Mouse (Mus musculus) heart, adult 2 months (tissue): Measurements from ENCODE around the gene Phf13. TPM values are rescaled to one million over a fixed set of nuclear protein-coding genes. Genes with fewer than 3 reads are reported as not detected.

Experiments used
- DNase-seq, 2 experiments: peaks; one replicate each; pipeline ENCODE4 v3.0.0; 2021
- H3K27ac ChIP-seq: fragments of 200-600 bp; 2 replicates; pipeline ENCODE4 v1.8.1; 2022
- H3K27me3 ChIP-seq: fragments of 200-500 bp; 2 replicates; pipeline ENCODE4 v1.6.1; 2012; ENCODE audit warnings: mild to moderate bottlenecking, low read length, inconsistent platforms, mixed read lengths; ENCODE audit not compliant: control insufficient read depth, insufficient read depth
- H3K36me3 ChIP-seq: fragments of 200-500 bp; 2 replicates; pipeline ENCODE4 v1.6.1; 2012; ENCODE audit warnings: low read length, inconsistent platforms; ENCODE audit not compliant: control insufficient read depth, insufficient read depth
- H3K4me1 ChIP-seq: fragments of 200-500 bp; 2 replicates; pipeline ENCODE4 v1.6.1; 2011; ENCODE audit warnings: low read length; ENCODE audit not compliant: control insufficient read depth, insufficient read depth
- H3K4me3 ChIP-seq: fragments of 200-600 bp; 2 replicates; pipeline ENCODE4 v1.8.1; 2022
- H3K79me2 ChIP-seq: fragments of 200-500 bp; replicated peaks from 2 replicates; pipeline ENCODE4 v1.6.1; 2012; ENCODE audit warnings: mild to moderate bottlenecking, inconsistent platforms, low read length, moderate library complexity, mixed read lengths; ENCODE audit not compliant: control insufficient read depth, insufficient read depth
- H3K9ac ChIP-seq: fragments of 200-500 bp; 2 replicates; pipeline ENCODE4 v1.6.1; 2012; ENCODE audit warnings: low read depth, mild to moderate bottlenecking, control low read depth, inconsistent platforms, low read length, mixed read lengths
- CTCF ChIP-seq: fragments of 200-600 bp; IDR thresholded peaks from 2 replicates; pipeline ENCODE4 v1.8.1; 2022; ENCODE audit warnings: antibody characterized with exemption, mild to moderate bottlenecking, moderate library complexity
- EP300 ChIP-seq: fragments of 200-500 bp; IDR thresholded peaks from 2 replicates; pipeline ENCODE4 v1.6.1; 2011; ENCODE audit warnings: low read depth, low read length, control low read depth; ENCODE audit not compliant: insufficient read depth
- POLR2A ChIP-seq: fragments of 200-500 bp; IDR thresholded peaks from 2 replicates; pipeline ENCODE4 v1.6.1; 2011; ENCODE audit warnings: mild to moderate bottlenecking, low read depth, low read length, control low read depth; ENCODE audit not compliant: insufficient read depth
- WGBS: fragments of 180-500 bp; shearing (Covaris S2); methylation state at CpG from one replicate; pipeline ENCODE4 v1.1.7; 2018; 5-methylcytosine and 5-hydroxymethylcytosine counted together
- intact Hi-C: fragments of 180-260 bp; cut with DNase I; formaldehyde crosslinking; loops from one replicate; pipeline ENCODE4 v1.15.1; 2025
- polyA plus RNA-seq: library from polyadenylated mRNA; depleted of rRNA; stranded (reverse); fragments of >200 nt; gene quantifications from 2 replicates; pipeline ENCODE4 v1.2.3, GENCODE M21; 2012
- total RNA-seq, 2 experiments: library from RNA; stranded (reverse); gene quantifications; 2 replicates each; pipeline ENCODE4 v1.2.3; 2021

Gene Phf13
- total and polyA plus RNA-seq, 3 experiments, result 3.0 to 4.8 (median 4.5) TPM

DNA sequence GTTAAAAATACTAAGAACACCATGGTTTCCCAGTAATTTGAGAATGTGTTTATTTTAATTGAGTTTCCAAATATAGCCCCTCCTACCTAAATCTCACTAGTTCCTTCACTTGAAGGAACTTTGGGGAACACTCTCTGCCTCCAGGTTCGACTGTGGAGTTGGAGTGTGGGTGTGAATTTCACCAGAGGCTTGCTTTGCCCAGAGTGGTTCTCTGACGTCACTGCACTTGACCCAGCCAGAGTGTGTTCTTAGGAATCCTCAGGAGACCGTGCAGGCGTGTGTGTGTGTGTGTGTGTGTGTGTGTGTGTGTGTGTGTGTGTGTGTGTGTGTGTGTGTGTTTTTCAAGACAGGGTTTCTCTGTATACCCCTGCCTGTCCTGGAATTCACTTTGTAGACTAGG, 4.8 kb upstream of the Phf13 start:
- Histone ChIP-seq H3K79me2 (peaks cover under 1% of the 10 kb centered on the region; the same call in 1 of the 2 replicates), H3K27ac (no peak overlapping the region), H3K4me3 (no peak overlapping the region), H3K27me3 (no peaks in the 10 kb centered on the region), H3K4me1 (no peaks in the 10 kb centered on the region), H3K36me3 (no peaks in the 10 kb centered on the region; the same call in 1 of the 2 replicates), H3K9ac (no peak overlapping the region)
- DNase-seq, result no peak
- intact Hi-C loops, result no loop called here
- 36% methylated on average over 4 of the region's 4 CpGs for WGBS
- TF ChIP-seq CTCF, result no peak
- no peak for TF ChIP-seq POLR2A
- no peak for TF ChIP-seq EP300

DNA sequence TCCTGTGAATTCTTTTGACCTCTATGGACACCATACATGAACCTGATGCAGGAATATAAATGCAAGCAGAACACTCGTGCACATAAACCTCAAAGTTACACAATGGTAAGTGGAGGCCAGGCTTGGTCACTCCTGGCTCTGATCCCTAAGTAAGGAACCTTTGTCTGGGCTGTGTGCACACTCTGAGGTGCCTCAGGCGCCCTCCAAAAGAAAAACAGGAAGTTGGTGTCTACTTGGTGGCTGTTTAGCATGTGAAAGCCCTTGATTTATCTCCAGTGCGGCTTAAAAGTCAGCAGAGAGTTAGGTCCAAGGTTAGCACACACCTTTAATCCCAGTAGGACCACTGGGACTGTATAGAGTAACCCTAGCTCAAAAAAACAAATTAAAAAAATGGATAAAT, 3.4 kb upstream of the Phf13 start:
- TF ChIP-seq POLR2A, result no peak
- Histone ChIP-seq H3K9ac (no peak overlapping the region), H3K79me2 (peaks cover 4% of the 10 kb centered on the region; the same call in 1 of the 2 replicates), H3K27ac (no peak overlapping the region), H3K4me3 (no peak overlapping the region), H3K27me3 (no peaks in the 10 kb centered on the region), H3K36me3 (no peaks in the 10 kb centered on the region; the same call in 1 of the 2 replicates), H3K4me1 (0 out of 2 replicates have a peak, but pooled peaks cover 1% of the 10 kb centered on the region)
- 60% methylated on average over 3 of the region's 3 CpGs for WGBS
- intact Hi-C loops, result no loop called here
- DNase-seq, result no peak

GRCm38 (mm10) chr4:151997701-151998100, 1.6 kb upstream of the Phf13 start:
- Histone ChIP-seq H3K27me3 (no peaks in the 10 kb centered on the region), H3K9ac (no peak overlapping the region), H3K36me3 (no peaks in the 10 kb centered on the region; the same call in 1 of the 2 replicates), H3K4me1 (0 out of 2 replicates have a peak, but pooled peaks cover 3% of the 10 kb centered on the region), H3K4me3 (no peak overlapping the region), H3K79me2 (peaks cover 4% of the 10 kb centered on the region; the same call in 1 of the 2 replicates), H3K27ac (no peak overlapping the region)
- 72% methylated on average over 3 of the region's 3 CpGs for WGBS
- no peak for DNase-seq
- TF ChIP-seq CTCF (no peak), EP300 (no peak), POLR2A (no peak)
- intact Hi-C loops, result loop anchor here (1.0 kb wide), 2 partner anchors 10 to 29 kb away; no protein-coding TSS in a partner anchor

DNA sequence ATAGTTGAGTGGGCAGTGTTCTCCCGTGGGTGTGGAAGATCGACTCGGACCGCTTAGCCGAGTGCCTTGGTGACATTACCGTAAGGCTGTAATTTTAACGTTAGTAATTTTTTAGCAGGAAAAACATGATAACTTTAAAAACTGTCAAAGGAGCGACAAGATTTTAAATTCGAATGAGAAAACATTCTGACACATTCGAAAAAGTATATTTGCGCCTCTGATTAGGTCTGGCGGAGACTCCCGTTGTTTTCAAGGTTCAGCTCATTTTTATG, 829 bp upstream of the Phf13 start:
- Histone ChIP-seq H3K9ac (peak overlapping the region; percentile 88), H3K4me1 (0 out of 2 replicates have a peak, but pooled peaks cover 3% of the 10 kb centered on the region), H3K36me3 (no peaks in the 10 kb centered on the region; the same call in 1 of the 2 replicates), H3K4me3 (peak overlapping the region; percentile 94), H3K79me2 (peaks cover 4% of the 10 kb centered on the region; the same call in 1 of the 2 replicates), H3K27me3 (no peaks in the 10 kb centered on the region), H3K27ac (peak overlapping the region; percentile 97)
- no peak for DNase-seq
- 2% methylated on average over 13 of the region's 13 CpGs for WGBS
- intact Hi-C loops, result loop anchor here (1.0 kb wide), 2 partner anchors 10 to 29 kb away; no protein-coding TSS in a partner anchor
- no peak for TF ChIP-seq POLR2A
- no peak for TF ChIP-seq EP300
- TF ChIP-seq CTCF, result no peak

DNA sequence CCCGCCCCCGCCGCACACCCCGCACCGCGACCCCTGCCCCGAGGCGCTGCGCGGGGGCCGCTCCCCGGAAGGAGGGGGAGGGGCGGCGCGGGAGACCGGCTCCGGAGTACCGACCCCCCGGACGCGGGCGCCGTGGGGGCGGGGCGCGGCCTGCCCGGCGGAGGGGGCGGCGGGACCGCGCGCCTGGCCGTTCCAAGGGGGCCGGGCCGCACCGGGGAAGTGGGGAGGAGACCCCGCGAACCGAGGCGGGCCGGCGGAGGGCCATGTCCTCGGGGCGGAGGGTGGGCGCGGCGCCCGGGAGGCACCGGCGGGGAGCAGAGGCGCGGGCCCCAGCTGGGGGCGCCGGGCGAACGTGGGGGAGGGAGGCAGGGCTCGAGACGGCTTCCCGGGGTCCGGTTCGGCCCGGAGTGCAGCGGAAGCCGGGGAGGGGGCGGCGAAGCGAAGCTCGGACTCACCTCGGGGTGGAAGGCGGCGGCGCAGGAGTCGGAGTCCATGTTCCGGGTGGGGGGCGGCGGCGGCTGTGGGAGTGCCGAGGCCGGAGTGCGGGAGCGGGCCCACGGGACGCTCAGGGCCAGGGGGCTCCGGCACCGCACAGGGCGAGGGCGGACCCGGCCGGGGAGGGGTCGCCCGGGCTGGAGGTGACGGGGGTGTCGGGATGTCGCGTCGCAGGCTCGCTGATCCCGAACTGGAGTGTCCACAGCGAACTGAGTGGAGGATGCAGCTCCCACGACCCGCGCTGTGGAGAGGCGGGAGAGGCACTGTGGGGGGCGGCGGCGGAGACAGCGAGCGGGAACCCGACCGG, 486 bp downstream of the Phf13 start:
- TF ChIP-seq POLR2A (peak; percentile 43), EP300 (no peak), CTCF (no peak)
- Histone ChIP-seq H3K27me3 (no peaks in the 10 kb centered on the region), H3K27ac (peak overlapping the region; percentile 84), H3K4me1 (0 out of 2 replicates have a peak, but pooled peaks cover 3% of the 10 kb centered on the region), H3K36me3 (no peaks in the 10 kb centered on the region; the same call in 1 of the 2 replicates), H3K4me3 (peak overlapping the region; percentile 94), H3K79me2 (peaks cover 4% of the 10 kb centered on the region; the same call in 1 of the 2 replicates), H3K9ac (peak overlapping the region; percentile 98)
- intact Hi-C loops, result no loop called here
- 2% methylated on average over 82 of the region's 111 CpGs for WGBS
- DNase-seq, result peak; percentile 57 to 58
